Mouse (Mus musculus): Measurements from ENCODE around the gene Mcl1. TPM values are rescaled to one million over a fixed set of nuclear protein-coding genes. Genes with fewer than 3 reads are reported as not detected.
A peak's percentile ranks its signal among the peaks of the same experiment; 100 is the strongest.

Mcl1 gene
- polyA plus RNA-seq, 1 experiment, result 46.4 TPM

DNA sequence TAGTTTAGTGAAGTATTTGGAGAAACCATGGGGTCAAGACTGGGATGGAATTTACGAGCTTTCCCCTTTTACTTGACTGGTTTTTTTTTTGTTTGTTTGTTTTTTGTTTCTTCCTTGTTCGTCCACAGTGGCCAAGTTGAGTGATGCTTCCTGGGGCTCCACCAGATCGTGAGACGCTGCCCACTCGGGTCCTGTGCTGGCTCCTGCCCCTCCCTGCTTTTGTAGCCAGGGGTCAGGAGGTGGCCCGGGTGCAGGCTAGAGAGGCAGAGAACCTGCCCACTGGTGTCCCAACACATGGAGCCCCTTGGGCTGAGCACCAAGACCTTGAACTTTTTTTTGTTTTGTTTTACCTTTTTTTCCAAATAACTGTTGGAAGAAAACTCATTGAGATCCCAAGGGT, 27.3 kb upstream of the Mcl1 start:
- Histone ChIP-seq H3K36me3 (ENCODE audit: control insufficient read depth, insufficient read depth) (peaks cover 75% of the 10 kb centered on the region), H3K27me3 (ENCODE audit: control insufficient read depth, insufficient read depth, insufficient read length) (no peaks in the 10 kb centered on the region), H3K79me3 (ENCODE audit: low read depth) (peaks cover 20% of the 10 kb centered on the region), H3ac (ENCODE audit: control insufficient read depth, insufficient read length, low read depth) (no peak overlapping the region), H3K4me3 (ENCODE audit: insufficient read depth, poor library complexity, severe bottlenecking) (no peak overlapping the region), H3K79me2 (ENCODE audit: control insufficient read depth, insufficient read depth) (peaks cover 41% of the 10 kb centered on the region)
- TF ChIP-seq MYOD1 (IDR thresholded peaks at IDR 0.05; ENCODE audit: control insufficient read depth, insufficient read length, low read depth), result no peak
- no peak for TF ChIP-seq MYOG (IDR thresholded peaks at IDR 0.05; ENCODE audit: control insufficient read depth, extremely low read depth, insufficient read length)
- TF ChIP-seq FOSL1 (IDR thresholded peaks at IDR 0.05; ENCODE audit: insufficient read depth, low read length, poor library complexity, severe bottlenecking), result no peak
- no peak for TF ChIP-seq CEBPB (IDR thresholded peaks at IDR 0.05; ENCODE audit: low read depth)
- TF ChIP-seq MAX (IDR thresholded peaks at IDR 0.05), result no peak
- no peak for TF ChIP-seq USF1 (IDR thresholded peaks at IDR 0.05; ENCODE audit: low read depth)
- no peak for TF ChIP-seq CTCF (IDR thresholded peaks at IDR 0.05; ENCODE audit: control insufficient read depth, insufficient read depth, insufficient read length)

DNA sequence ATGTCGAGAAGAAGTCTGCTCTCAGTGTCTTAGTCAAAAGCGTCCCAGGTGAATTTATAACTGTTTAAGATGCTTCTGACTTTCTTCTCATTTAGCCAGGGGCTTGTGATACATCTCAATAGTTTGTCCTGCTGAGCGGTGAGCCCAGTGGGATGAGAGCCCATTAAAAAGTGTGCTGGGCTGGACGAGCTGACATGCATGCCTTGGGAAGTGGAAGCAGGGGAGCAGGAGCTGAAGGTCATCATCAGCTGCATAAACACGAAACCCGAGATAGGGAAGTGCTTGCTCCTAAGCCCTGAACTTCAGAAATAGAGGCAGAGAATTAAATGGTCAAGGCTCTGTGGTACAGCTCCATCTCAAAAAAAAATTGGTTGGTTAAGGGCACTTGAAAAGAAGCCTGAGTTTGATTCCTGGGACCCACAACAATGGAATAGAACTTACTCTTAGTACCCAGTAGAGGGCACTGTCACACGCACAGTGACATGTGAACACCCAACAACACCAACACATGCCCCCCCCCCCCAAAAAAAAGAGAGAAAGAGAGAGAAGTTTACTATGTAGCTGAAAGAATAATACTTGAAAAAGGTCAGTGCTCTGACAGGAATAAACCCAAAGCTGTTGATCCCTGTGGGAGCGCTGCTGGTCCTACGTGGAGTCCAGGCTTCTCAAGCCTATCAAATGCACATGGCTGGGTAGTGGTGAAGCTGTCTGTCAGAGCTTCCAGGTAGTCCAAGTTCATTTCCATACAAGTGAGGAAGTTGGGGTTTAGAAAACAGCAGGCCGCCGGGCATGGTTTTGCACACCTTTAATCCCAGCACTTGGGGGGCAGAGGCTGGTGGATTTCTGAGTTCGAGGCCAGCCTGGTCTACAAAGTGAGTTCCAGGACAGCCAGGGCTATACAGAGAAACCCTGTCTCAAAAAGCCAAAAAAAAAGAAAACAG, 25.7 kb upstream of the Mcl1 start:
- Histone ChIP-seq H3K79me3 (ENCODE audit: low read depth) (peaks cover 6% of the 10 kb centered on the region), H3ac (ENCODE audit: control insufficient read depth, insufficient read length, low read depth) (no peak overlapping the region), H3K79me2 (ENCODE audit: control insufficient read depth, insufficient read depth) (peaks cover 25% of the 10 kb centered on the region), H3K4me3 (ENCODE audit: insufficient read depth, poor library complexity, severe bottlenecking) (no peak overlapping the region), H3K27me3 (ENCODE audit: control insufficient read depth, insufficient read depth, insufficient read length) (no peaks in the 10 kb centered on the region), H3K36me3 (ENCODE audit: control insufficient read depth, insufficient read depth) (peaks cover 75% of the 10 kb centered on the region)
- TF ChIP-seq MYOD1 (IDR thresholded peaks at IDR 0.05; ENCODE audit: control insufficient read depth, insufficient read length, low read depth) (no peak), CTCF (IDR thresholded peaks at IDR 0.05; ENCODE audit: control insufficient read depth, insufficient read depth, insufficient read length) (peak; percentile 21), MYOG (IDR thresholded peaks at IDR 0.05; ENCODE audit: control insufficient read depth, extremely low read depth, insufficient read length) (no peak), CEBPB (IDR thresholded peaks at IDR 0.05; ENCODE audit: low read depth) (no peak)

DNA sequence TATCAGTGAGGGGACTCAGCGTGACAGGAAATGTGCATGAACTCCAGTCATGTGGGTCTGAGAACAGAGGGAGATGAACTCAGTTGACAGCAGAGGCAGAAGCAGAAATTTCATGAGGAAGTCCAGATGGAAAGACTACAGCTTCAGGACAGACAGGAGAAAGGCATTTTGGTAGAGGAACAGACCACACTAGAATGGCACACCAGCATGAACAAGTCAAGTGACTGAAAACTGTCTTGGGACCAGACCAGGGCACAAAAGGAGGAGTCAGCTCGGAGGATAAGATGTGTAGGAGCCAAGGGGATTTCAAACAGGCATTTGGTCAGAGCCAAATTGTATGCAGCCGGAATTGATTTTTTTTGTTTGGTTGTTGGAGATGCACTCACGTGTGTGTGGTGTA, 23.0 kb upstream of the Mcl1 start:
- H3K36me3 ChIP-seq (ENCODE audit: control insufficient read depth, insufficient read depth), result peaks cover 62% of the 10 kb centered on the region
- H3K79me2 ChIP-seq (ENCODE audit: control insufficient read depth, insufficient read depth), result peaks cover 6% of the 10 kb centered on the region
- H3ac ChIP-seq (ENCODE audit: control insufficient read depth, insufficient read length, low read depth), result no peak overlapping the region
- no peak overlapping the region for H3K4me3 ChIP-seq (ENCODE audit: insufficient read depth, poor library complexity, severe bottlenecking)
- TF ChIP-seq USF1 (IDR thresholded peaks at IDR 0.05; ENCODE audit: low read depth) (no peak), CTCF (IDR thresholded peaks at IDR 0.05; ENCODE audit: control insufficient read depth, insufficient read depth, insufficient read length) (no peak), FOSL1 (IDR thresholded peaks at IDR 0.05; ENCODE audit: insufficient read depth, low read length, poor library complexity, severe bottlenecking) (no peak), MAX (IDR thresholded peaks at IDR 0.05) (no peak), CEBPB (IDR thresholded peaks at IDR 0.05; ENCODE audit: low read depth) (no peak), MYOD1 (IDR thresholded peaks at IDR 0.05; ENCODE audit: control insufficient read depth, insufficient read length, low read depth) (no peak), MYOG (IDR thresholded peaks at IDR 0.05; ENCODE audit: control insufficient read depth, extremely low read depth, insufficient read length) (no peak)
- H3K27me3 ChIP-seq (ENCODE audit: control insufficient read depth, insufficient read depth, insufficient read length), result no peaks in the 10 kb centered on the region
- H3K79me3 ChIP-seq (ENCODE audit: low read depth), result peaks cover 2% of the 10 kb centered on the region

DNA sequence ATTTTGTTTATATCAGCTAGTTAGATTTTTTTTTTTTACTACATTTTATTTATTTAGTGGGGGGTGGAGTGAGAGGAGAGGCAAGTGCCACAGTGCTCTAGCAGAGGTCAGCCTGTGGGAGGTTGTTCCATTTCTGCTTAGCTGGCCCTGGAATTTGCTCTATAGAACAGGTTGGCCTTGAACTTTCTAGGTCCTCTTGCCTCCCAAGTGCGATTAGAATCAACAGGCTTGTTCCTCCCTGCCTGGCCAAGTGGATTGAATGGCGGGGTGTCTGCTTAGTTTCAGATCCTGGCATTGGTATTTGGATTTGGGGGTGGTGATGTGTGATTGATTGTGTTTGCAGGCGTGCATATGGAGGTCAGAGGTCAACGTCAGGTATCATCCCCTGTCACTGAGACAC, 22.5 kb upstream of the Mcl1 start:
- peaks cover 2% of the 10 kb centered on the region for H3K79me3 ChIP-seq (ENCODE audit: low read depth)
- peaks cover 58% of the 10 kb centered on the region for H3K36me3 ChIP-seq (ENCODE audit: control insufficient read depth, insufficient read depth)
- no peak overlapping the region for H3K4me3 ChIP-seq (ENCODE audit: insufficient read depth, poor library complexity, severe bottlenecking)
- no peak overlapping the region for H3ac ChIP-seq (ENCODE audit: control insufficient read depth, insufficient read length, low read depth)
- TF ChIP-seq FOSL1 (IDR thresholded peaks at IDR 0.05; ENCODE audit: insufficient read depth, low read length, poor library complexity, severe bottlenecking), result no peak
- no peak for TF ChIP-seq MYOD1 (IDR thresholded peaks at IDR 0.05; ENCODE audit: control insufficient read depth, insufficient read length, low read depth)
- no peak for TF ChIP-seq CTCF (IDR thresholded peaks at IDR 0.05; ENCODE audit: control insufficient read depth, insufficient read depth, insufficient read length)
- TF ChIP-seq USF1 (IDR thresholded peaks at IDR 0.05; ENCODE audit: low read depth), result no peak
- no peak for TF ChIP-seq MYOG (IDR thresholded peaks at IDR 0.05; ENCODE audit: control insufficient read depth, extremely low read depth, insufficient read length)
- TF ChIP-seq MAX (IDR thresholded peaks at IDR 0.05), result no peak
- no peak for TF ChIP-seq CEBPB (IDR thresholded peaks at IDR 0.05; ENCODE audit: low read depth)
- peaks cover 6% of the 10 kb centered on the region for H3K79me2 ChIP-seq (ENCODE audit: control insufficient read depth, insufficient read depth)
- H3K27me3 ChIP-seq (ENCODE audit: control insufficient read depth, insufficient read depth, insufficient read length), result no peaks in the 10 kb centered on the region

DNA sequence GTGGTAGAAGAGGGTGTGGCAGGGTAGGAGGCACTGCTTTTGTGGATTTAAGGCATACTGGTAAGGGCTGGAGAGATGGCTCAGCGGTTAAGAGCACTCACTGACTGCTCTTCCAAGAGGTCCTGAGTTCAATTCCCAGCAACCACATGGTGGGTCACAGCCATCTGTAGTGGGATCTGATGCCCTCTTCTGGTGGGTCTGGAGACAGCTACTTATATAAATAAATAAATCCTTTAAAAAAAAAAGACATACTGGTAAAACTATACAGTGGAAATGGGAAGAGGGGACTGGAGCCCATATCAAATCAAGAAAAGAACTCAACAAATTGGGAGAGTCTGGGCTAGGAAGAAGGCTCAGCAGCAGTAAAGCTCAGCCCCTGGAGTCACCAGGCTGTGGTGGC, 18.9 kb upstream of the Mcl1 start:
- Histone ChIP-seq H3ac (ENCODE audit: control insufficient read depth, insufficient read length, low read depth) (no peak overlapping the region), H3K36me3 (ENCODE audit: control insufficient read depth, insufficient read depth) (peaks cover 28% of the 10 kb centered on the region), H3K79me3 (ENCODE audit: low read depth) (no peaks in the 10 kb centered on the region), H3K4me3 (ENCODE audit: insufficient read depth, poor library complexity, severe bottlenecking) (no peak overlapping the region), H3K79me2 (ENCODE audit: control insufficient read depth, insufficient read depth) (no peaks in the 10 kb centered on the region), H3K27me3 (ENCODE audit: control insufficient read depth, insufficient read depth, insufficient read length) (no peaks in the 10 kb centered on the region)
- TF ChIP-seq CEBPB (IDR thresholded peaks at IDR 0.05; ENCODE audit: low read depth) (no peak), CTCF (IDR thresholded peaks at IDR 0.05; ENCODE audit: control insufficient read depth, insufficient read depth, insufficient read length) (no peak), USF1 (IDR thresholded peaks at IDR 0.05; ENCODE audit: low read depth) (no peak), MYOG (IDR thresholded peaks at IDR 0.05; ENCODE audit: control insufficient read depth, extremely low read depth, insufficient read length) (no peak), MAX (IDR thresholded peaks at IDR 0.05) (no peak), FOSL1 (IDR thresholded peaks at IDR 0.05; ENCODE audit: insufficient read depth, low read length, poor library complexity, severe bottlenecking) (no peak), MYOD1 (IDR thresholded peaks at IDR 0.05; ENCODE audit: control insufficient read depth, insufficient read length, low read depth) (no peak)

Measured in C2C12 (cell line).